ENCODE assay signal across 10 mouse cellular contexts in genomic region chr12:105839096-105839495, GRCm38 (mm10). TPM values are rescaled to one million over a fixed set of nuclear protein-coding genes. Genes with fewer than 3 reads are reported as not detected.
DNase-seq lines count a peak whose midpoint lies in the region; ATAC-seq and TF ChIP-seq lines count a peak whose summit lies in the region.
"Had no signal": no experiment of that assay in that cellular context is flagged by ENCODE, and none has a peak within 500 bp of the region (broad histone marks: within the 10 kb centered on the region; RNA-seq: fewer than 3 reads in every experiment).

No protein-coding gene starts in this region.

- peak; percentile 85 for TF ChIP-seq CTCF in forebrain, postnatal 0 days (IDR thresholded peaks at IDR 0.05; ENCODE audit: low read depth)

- H3K4me1 ChIP-seq in hindbrain, embryonic 13.5 days (replicated peaks), result peaks cover 15% of the 10 kb centered on the region
- H3K4me1 ChIP-seq in hindbrain, embryonic 12.5 days, result 0 out of 2 replicates have a peak, but pooled peaks cover 2% of the 10 kb centered on the region
- no peaks in the 10 kb centered on the region; the same call in 1 of the 2 replicates for H3K4me1 ChIP-seq in forebrain, postnatal 0 days (ENCODE audit: insufficient read depth)

- no peaks in the 10 kb centered on the region for H3K9me3 ChIP-seq in hindbrain, embryonic 13.5 days
- H3K9me3 ChIP-seq in hindbrain, embryonic 12.5 days (replicated peaks), result no peaks in the 10 kb centered on the region
- H3K9me3 ChIP-seq in forebrain, postnatal 0 days (ENCODE audit: low read length), result no peaks in the 10 kb centered on the region
- H3K9me3 ChIP-seq: hindbrain, embryonic 15.5 days had no signal

- no peak overlapping the region for H3K4me2 ChIP-seq in hindbrain, embryonic 13.5 days
- no peak overlapping the region for H3K4me2 ChIP-seq in hindbrain, embryonic 12.5 days (replicated peaks)
- H3K4me2 ChIP-seq in forebrain, postnatal 0 days (ENCODE audit: low read depth), result no peak overlapping the region
- H3K4me2 ChIP-seq: hindbrain, embryonic 15.5 days had no signal

- DNase-seq in thymus, postnatal 0 days (ENCODE audit: low spot score), result peak; percentile 53
- no peak for DNase-seq in thymus, postnatal 25 days
- DNase-seq in forebrain, postnatal 0 days, result peak; percentile 88
- DNase-seq in cerebellum, adult 9-11 months, result no peak
- DNase-seq in spleen, postnatal 4 days (ENCODE audit: low spot score in 2 of 2), result no peak
- DNase-seq in urinary bladder, postnatal 4 days (ENCODE audit: low spot score in 2 of 2), result no peak

- no peak overlapping the region for H3K27ac ChIP-seq in hindbrain, embryonic 13.5 days
- H3K27ac ChIP-seq in hindbrain, embryonic 12.5 days, result no peak overlapping the region
- no peak overlapping the region for H3K27ac ChIP-seq in forebrain, postnatal 0 days (ENCODE audit: low read depth, low read length)
- H3K27ac ChIP-seq: hindbrain, embryonic 15.5 days had no signal

- H3K36me3 ChIP-seq in hindbrain, embryonic 13.5 days, result peaks cover 43% of the 10 kb centered on the region
- H3K36me3 ChIP-seq in hindbrain, embryonic 12.5 days, result peaks cover 39% of the 10 kb centered on the region
- H3K36me3 ChIP-seq in forebrain, postnatal 0 days (ENCODE audit: insufficient read depth), result peaks cover 16% of the 10 kb centered on the region

- no peak overlapping the region for H3K4me3 ChIP-seq in hindbrain, embryonic 13.5 days
- H3K4me3 ChIP-seq in hindbrain, embryonic 12.5 days, result no peak overlapping the region
- H3K4me3 ChIP-seq in forebrain, postnatal 0 days (ENCODE audit: low read depth, low read length), result no peak overlapping the region
- H3K4me3 ChIP-seq: erythroblast, embryonic 14.5 days; hindbrain, embryonic 15.5 days had no signal

- WGBS in hindbrain, embryonic 13.5 days, result 75% methylated on average over 4 of the region's 4 CpGs
- 85% methylated on average over 4 of the region's 4 CpGs for WGBS in hindbrain, embryonic 12.5 days
- whole genome bisulfite sequencing in forebrain, postnatal 0 days, result 34% methylated on average over 4 of the region's 4 CpGs

- ATAC-seq in hindbrain, embryonic 13.5 days (ENCODE audit: low FRiP score), result peak; percentile 32; the same call in 1 of the 2 replicates
- ATAC-seq in hindbrain, embryonic 12.5 days (ENCODE audit: low FRiP score), result no peak
- peak; percentile 76 for ATAC-seq in forebrain, postnatal 0 days

- no peak overlapping the region for H3K9ac ChIP-seq in hindbrain, embryonic 13.5 days
- H3K9ac ChIP-seq in hindbrain, embryonic 12.5 days, result no peak overlapping the region
- H3K9ac ChIP-seq in forebrain, postnatal 0 days, result no peak overlapping the region
- H3K9ac ChIP-seq: hindbrain, embryonic 15.5 days had no signal

- H3K27me3 ChIP-seq in hindbrain, embryonic 13.5 days, result no peaks in the 10 kb centered on the region
- H3K27me3 ChIP-seq in hindbrain, embryonic 12.5 days, result no peaks in the 10 kb centered on the region
- H3K27me3 ChIP-seq in forebrain, postnatal 0 days (ENCODE audit: insufficient read depth, low read length), result no peaks in the 10 kb centered on the region
- H3K27me3 ChIP-seq: hindbrain, embryonic 15.5 days had no signal

RNA-seq across cellular contexts. Expression of gene Papola, which starts 54.6 kb away (rescaled TPM):
- 193 and 196 TPM in 2 replicates for polyA plus RNA-seq in hindbrain, embryonic 13.5 days (2015; fragmentation: Nextera tagmentation; extraction: Ambion mirVana)
- polyA plus RNA-seq in hindbrain, embryonic 12.5 days (2016; fragmentation: Nextera tagmentation; extraction: Ambion mirVana), result 278 and 308 TPM in 2 replicates
- polyA plus RNA-seq in thymus, postnatal 0 days (2015; fragmentation: Nextera tagmentation; extraction: Ambion mirVana), result 207 and 226 TPM in 2 replicates
- 96.8 and 110 TPM in 2 replicates for total RNA-seq in forebrain, postnatal 0 days (2014; rRNA removed)
- polyA plus RNA-seq in forebrain, postnatal 0 days (2015; fragmentation: Nextera tagmentation; extraction: Ambion mirVana), result 117 and 131 TPM in 2 replicates

Comparison
In these comparisons a context has a peak if more than half of its experiments do, and no peak if none do; other contexts are left out.
1. DNase-seq: peak in thymus, postnatal 0 days (single experiment) and forebrain, postnatal 0 days (single experiment); none in thymus, postnatal 25 days (single experiment), cerebellum, adult 9-11 months (single experiment), spleen, postnatal 4 days (0 of 2) and urinary bladder, postnatal 4 days (0 of 2).